Mouse (Mus musculus) layer of hippocampus, adult 2 months (tissue): Measurements from ENCODE around the gene S100a3. TPM values are rescaled to one million over a fixed set of nuclear protein-coding genes. Genes with fewer than 3 reads are reported as not detected.

ENCODE experiments used
- DNase-seq, 2 experiments: peaks; one replicate each; pipeline ENCODE4 v3.0.0; 2022; ENCODE audit warnings: low spot score in 2 of 2
- H3K27ac ChIP-seq: fragments of 200-600 bp; 2 replicates; pipeline ENCODE4 v1.8.1; 2022
- H3K4me3 ChIP-seq: fragments of 200-600 bp; 2 replicates; pipeline ENCODE4 v1.8.1; 2022; ENCODE audit warnings: mild to moderate bottlenecking
- CTCF ChIP-seq: fragments of 200-600 bp; conservative IDR thresholded peaks from 2 replicates; pipeline ENCODE4 v1.8.1; 2022; ENCODE audit warnings: antibody characterized with exemption, mild to moderate bottlenecking, moderate library complexity
- total RNA-seq, 2 experiments: library from RNA; stranded (reverse); gene quantifications; 2 replicates each; pipeline ENCODE4 v1.2.3; 2021

Gene S100a3
- total RNA-seq, 2 experiments from 2014 or later = 0.64 to 0.79 TPM

DNA sequence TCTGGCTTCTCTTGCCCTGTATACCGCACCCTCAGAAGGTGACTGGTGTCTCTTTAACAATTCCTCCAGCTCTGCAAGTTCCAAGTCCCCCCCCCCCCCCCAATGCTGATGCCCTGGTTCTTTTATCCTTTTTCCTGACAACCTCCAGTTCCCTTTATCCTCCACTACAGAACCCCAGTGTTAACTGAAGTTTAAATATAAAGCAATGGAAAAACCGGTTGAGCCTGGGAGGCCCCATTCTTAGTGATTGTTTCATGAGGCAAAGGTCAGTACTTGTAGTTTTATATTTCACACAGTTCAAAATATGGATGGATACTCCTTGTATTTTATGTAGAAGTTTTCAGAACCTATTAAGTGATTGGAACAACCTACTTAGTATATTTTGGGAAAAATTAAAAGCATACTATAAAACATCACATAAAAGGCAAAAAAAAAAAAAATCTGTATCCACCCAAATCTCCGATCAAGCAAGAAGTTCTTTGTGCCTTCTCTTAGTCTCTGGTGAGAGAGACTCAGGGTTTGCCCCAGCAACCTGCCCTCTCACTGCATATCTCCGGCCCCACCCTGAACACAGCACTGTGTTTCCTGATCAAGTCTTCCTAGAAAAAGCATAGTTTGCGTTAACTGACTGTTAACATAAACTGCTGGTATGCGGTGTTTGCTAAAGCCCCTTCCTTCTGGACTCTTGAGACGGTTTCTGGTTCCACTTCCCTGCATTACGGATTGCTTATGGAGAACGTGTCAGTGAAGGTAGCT lies 66.1 kb downstream of the S100a3 start:
- no peak for TF ChIP-seq CTCF
- Histone ChIP-seq H3K4me3 (no peak overlapping the region), H3K27ac (no peak overlapping the region)
- no peak for DNase-seq

DNA sequence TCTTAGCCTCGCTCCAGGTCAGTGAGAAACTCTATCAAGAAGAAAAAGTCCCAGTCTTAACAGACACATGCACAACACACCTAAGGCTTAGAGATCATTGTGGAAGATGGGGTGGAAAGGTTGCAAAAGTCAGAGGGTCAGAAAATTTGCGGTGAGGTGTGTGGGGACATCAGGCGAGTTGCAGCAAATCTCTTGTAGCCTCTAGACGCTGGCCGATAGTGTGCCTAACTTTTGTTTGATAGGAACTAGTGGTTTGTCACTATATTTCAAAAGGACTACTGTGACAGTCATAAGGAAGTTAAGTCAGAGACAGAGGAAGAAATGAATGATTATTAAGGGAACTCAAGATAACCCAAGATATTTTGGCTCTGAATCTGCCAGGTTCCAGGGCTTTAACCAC lies 67.0 kb downstream of the S100a3 start:
- Histone ChIP-seq H3K4me3 (no peak overlapping the region), H3K27ac (no peak overlapping the region)
- TF ChIP-seq CTCF = no peak
- DNase-seq = no peak

DNA sequence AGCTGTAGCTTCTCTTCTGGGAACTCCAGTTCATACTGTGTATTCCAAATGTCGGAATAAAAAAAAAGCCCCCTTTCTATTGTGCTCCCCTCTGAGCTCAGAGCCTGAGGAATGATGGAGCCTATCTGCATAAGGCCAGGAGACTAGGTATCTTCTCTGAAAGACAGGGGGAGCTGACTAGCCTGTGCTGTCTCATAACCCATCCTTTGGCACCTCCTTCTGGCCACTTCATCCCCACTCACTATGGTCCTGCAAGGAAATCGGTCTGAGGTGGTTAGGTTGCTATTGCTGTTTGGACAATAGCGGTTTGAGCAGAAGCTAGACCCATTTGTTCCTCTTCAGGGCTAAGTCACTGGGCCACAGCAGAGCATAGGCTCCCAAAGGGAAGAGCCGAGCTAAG lies 67.4 kb downstream of the S100a3 start:
- DNase-seq = no peak
- H3K4me3 ChIP-seq = no peak overlapping the region
- TF ChIP-seq CTCF = peak; percentile 69
- no peak overlapping the region for H3K27ac ChIP-seq

DNA sequence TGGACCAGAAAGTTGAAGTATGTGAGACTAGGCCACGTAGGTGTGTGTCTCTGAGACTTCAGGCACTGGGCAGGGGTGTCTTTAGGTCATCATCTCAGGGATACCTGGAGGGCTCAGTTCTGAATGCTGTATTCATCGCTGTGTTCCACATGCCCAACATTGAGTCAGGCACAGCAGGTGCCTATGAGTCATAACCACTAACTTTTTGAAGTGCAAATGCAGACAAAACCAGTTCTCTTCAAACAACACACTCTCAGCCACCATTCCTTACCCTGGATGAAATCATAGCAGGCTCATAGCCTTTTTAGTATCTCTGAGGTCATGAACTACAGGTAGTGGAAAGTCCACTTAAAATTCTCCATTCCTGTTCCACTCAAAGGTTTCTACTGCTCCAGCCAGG lies 68.9 kb downstream of the S100a3 start:
- no peak overlapping the region for H3K27ac ChIP-seq
- H3K4me3 ChIP-seq = no peak overlapping the region
- TF ChIP-seq CTCF = no peak
- DNase-seq = no peak

DNA sequence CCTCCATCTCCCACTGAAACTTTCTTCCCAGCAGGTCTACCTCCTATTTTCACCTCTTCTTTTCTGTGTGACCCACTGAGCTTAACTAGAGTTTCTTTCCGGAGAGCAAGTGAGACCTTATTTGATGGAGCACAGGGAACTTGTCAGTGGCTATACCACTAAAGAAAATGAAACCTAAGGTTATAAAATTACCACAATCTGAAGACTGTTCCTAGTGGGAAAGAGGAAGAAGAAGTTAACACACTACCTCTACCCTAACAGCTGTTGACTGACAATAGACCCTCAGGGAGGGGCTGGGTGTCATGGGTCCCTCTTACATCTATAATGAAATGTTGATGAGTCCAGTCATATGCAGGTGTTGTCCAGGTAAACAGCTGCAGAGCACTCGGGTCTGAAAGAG lies 71.6 kb downstream of the S100a3 start:
- Histone ChIP-seq H3K4me3 (no peak overlapping the region), H3K27ac (no peak overlapping the region)
- no peak for TF ChIP-seq CTCF
- DNase-seq = no peak

DNA sequence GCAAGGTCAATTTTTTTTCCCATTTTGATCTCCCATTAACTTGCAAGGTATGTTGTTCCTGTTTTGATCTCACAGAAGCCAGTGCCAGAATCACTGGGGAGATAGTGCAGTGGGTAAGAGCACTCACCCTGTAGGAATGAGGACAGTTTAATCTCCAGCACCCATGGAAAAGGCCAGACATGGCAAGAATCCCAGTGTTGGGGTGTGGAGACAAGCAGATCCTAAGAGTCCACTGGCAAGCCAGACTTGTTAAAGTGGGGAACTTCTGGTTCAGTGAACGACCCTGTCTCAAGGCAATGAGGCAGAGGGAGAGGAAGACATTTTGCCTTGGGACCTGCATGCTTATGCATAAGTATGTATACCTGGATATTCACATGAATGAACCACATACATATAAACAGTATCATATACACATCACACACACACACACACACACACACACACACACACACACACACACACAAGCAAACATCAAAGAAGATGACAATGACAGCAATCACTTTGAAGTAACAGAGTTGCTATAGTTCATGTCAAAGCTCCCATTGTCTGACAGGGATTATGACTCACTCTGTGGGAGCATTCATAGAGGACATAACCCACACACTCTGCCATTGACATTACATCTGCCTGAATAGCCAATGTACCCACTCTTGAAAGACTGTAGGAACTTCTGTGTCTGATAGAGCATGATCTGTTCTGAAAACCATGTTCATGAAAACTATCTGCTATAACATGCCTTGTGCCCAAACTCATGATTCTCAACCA lies 78.3 kb downstream of the S100a3 start:
- H3K4me3 ChIP-seq = no peak overlapping the region
- no peak for DNase-seq
- no peak overlapping the region for H3K27ac ChIP-seq
- no peak for TF ChIP-seq CTCF

DNA sequence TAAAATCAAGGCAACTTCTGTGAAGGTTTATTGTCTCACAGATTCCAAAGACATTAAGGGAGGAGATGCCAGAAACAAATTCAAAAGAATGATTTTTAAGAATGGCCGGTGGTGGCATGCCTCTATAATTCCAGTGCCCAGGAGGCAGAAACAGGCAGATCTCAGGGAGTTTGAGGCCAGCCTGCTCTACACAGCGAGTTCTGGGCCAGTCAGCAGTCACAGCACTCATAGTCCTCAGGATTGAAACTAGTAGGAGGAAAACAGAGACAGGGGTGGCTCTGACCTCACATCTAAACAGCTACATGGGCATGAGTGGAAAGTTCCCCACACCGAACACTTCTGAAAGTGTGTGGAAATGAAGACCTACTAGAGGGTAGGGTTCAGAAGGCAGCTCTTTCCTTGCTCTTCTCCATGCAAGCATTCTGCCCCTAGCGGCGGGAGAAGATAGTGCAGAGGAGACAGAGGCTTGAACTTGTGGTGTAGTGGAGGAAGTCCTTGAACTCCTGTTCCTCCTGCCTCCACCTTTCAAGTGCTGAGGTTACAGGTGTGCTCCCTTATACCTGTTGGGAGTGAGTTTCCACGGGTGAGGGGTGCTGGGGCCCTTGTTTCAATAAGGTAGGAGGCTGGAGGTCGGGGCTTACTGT lies 79.3 kb downstream of the S100a3 start:
- no peak overlapping the region for H3K4me3 ChIP-seq
- DNase-seq = no peak
- TF ChIP-seq CTCF = peak; percentile 79

DNA sequence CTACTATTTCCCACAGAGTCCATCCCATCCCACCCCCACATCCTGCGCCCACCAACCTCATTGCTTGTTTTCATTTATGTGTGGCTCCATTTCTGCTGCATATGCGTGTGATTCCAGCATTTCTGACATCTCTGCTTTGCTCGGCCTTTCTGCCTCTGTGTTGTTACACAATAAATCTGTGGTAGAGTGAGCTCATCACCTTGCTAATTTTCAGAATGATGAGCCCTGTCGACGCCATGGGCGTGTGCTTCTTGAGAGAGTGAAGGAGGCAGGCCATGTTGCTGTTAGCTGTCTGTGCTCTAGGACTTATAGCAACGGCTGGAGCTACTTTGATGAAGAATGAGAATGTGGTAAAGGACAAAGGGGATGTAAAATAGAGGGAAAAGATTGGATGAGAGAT lies 80.6 kb downstream of the S100a3 start:
- no peak overlapping the region for H3K27ac ChIP-seq
- no peak for TF ChIP-seq CTCF
- no peak overlapping the region for H3K4me3 ChIP-seq
- DNase-seq = no peak

More for the DNA sequence above, 79.3 kb downstream of the S100a3 start:
- no peak overlapping the region for H3K27ac ChIP-seq

DNA sequence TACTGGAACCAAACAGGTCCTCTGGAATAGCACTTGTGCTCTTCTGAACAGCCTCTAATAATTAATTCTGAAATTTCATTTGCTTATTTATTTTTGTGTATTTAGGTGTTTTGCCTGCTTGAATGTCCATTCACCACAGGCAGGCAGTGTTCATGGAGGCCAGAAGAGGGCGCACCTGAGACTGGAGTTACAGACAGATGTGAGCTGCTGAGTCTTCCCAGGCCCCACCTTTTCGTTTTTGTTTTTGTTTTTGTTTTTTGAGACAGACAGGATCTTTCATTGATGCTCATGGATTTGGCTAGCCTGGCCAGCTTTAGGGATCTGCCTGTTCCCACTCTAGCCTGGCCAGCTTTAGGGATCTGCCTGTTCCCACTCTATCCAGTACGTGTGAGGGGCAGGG lies 83.8 kb downstream of the S100a3 start:
- peak in 1 of 2 experiments; percentile 18 for DNase-seq

DNA sequence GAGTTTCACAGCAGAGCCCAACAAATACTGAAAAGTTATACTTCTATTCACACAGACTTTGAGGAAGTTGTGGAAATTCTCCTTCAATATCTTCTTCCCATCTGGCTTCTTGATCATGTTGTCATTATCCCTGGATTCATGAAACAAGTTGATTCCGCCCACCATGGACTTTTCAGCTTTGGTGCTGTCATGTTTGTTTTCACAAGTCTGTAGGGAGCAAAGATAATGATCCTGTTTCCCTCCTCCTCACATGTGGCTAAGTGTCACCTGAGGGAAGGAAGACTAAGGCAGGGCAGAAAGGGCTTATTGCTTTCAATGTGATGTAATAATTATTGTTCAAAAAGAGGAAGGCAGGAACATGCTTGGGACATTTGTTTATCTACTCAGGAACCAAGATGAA lies 86.9 kb downstream of the S100a3 start:
- no peak for DNase-seq
- Histone ChIP-seq H3K27ac (no peak overlapping the region), H3K4me3 (no peak overlapping the region)
- TF ChIP-seq CTCF = no peak

More for the DNA sequence above, 83.8 kb downstream of the S100a3 start:
- peak; percentile 81 for TF ChIP-seq CTCF
- Histone ChIP-seq H3K4me3 (no peak overlapping the region), H3K27ac (no peak overlapping the region)

DNA sequence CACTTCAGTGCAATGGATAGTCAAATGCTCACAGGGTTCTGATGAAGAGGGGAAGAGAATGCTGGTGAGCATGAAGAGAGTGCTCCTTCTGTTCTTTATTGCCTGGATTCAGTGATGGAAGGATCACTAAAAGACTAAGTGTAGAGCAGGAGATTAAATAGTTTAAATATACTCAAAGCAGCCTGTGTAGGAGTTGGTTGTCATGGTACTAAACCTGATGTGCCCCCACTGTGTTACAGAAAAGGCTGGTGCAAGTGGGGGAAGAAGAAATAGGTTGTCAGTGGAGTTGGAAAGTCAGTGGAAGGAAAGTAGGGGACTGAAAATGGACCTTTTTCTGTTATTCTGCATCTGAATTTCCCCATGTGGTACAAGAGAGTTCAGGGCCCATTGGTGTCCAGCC lies 88.6 kb downstream of the S100a3 start:
- H3K4me3 ChIP-seq = no peak overlapping the region
- peak overlapping the region; percentile 72 for H3K27ac ChIP-seq
- no peak for TF ChIP-seq CTCF
- no peak for DNase-seq

DNA sequence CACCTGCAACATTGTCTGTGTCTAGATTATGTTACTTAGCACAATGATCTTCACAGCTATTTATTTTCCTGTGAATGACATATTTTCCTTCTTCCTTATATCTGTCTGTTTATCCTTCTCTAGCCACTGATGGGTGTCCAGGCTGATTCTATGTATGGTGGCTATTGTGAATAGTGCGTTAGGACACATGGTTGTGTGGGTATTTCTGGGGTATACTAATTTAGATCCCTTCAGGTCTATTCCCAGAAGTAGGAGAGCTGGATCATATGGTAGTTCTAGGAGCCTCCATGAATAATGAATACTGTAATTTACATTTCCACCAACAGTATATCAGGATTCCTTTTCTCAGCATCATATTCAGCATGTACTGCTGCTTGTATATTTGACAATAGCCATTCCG lies 89.5 kb downstream of the S100a3 start:
- no peak overlapping the region for H3K4me3 ChIP-seq
- TF ChIP-seq CTCF = no peak
- no peak overlapping the region for H3K27ac ChIP-seq
- DNase-seq = no peak

Other genes with a start within 250 kb of the S100a3 start
- gene Slc27a3, start 170.6 kb upstream of the S100a3 start, total RNA-seq = 10 to 100 TPM; 15.0 to 17.2 TPM
- 10 to 100 TPM; 74.1 to 75.4 TPM for gene Ints3, start 127.0 kb upstream of the S100a3 start, total RNA-seq
- gene Npr1, start 94.7 kb upstream of the S100a3 start, total RNA-seq = 1 to 10 TPM; 6.5 to 7.4 TPM
- gene Ilf2, start 84.5 kb upstream of the S100a3 start, total RNA-seq = 10 to 100 TPM; 85.4 to 88.0 TPM
- gene Snapin, start 69.5 kb upstream of the S100a3 start, total RNA-seq = 10 to 100 TPM; 53.4 to 54.5 TPM
- gene Chtop, start 51.1 kb upstream of the S100a3 start, total RNA-seq = 100 to 1,000 TPM; 152 to 153 TPM
- gene S100a1, start 46.2 kb upstream of the S100a3 start, total RNA-seq = 10 to 100 TPM; 89.9 to 92.1 TPM
- 10 to 100 TPM; 20.2 to 20.6 TPM for gene S100a13, start 46.1 kb upstream of the S100a3 start, total RNA-seq
- under 1 TPM; 0.49 to 0.95 TPM for gene S100a14, start 33.7 kb upstream of the S100a3 start, total RNA-seq
- gene S100a16, start 23.3 kb upstream of the S100a3 start, total RNA-seq = 10 to 100 TPM; 79.0 to 82.8 TPM
- gene S100a2, start 29.7 kb downstream of the S100a3 start, total RNA-seq = not detected
- gene Gm42674, start 41.3 kb downstream of the S100a3 start, total RNA-seq = not detected
- gene S100a4, start 43.2 kb downstream of the S100a3 start, total RNA-seq = 1 to 10 TPM; 3.4 to 5.7 TPM
- gene S100a5, start 47.9 kb downstream of the S100a3 start, total RNA-seq = not detected
- gene S100a6, start 52.3 kb downstream of the S100a3 start, total RNA-seq = 10 to 100 TPM; 18.4 to 21.8 TPM
- under 1 TPM; 0.37 to 0.67 TPM for gene S100a7a, start 93.4 kb downstream of the S100a3 start, total RNA-seq
- not detected for gene S100a8, start 108.4 kb downstream of the S100a3 start, total RNA-seq
- not detected for gene S100a9, start 135.1 kb downstream of the S100a3 start, total RNA-seq
- gene Pglyrp4, start 166.3 kb downstream of the S100a3 start, total RNA-seq = not detected
- not detected for gene Gm5849, start 217.3 kb downstream of the S100a3 start, total RNA-seq